Mouse (Mus musculus): ENCODE measurements at regions not wholly inside any gene's neighbourhood (a gene's known extent, or its start where the extent isn't known, plus 50 kb on each side); places are given as distances from the start of the nearest gene placed in this dataset.
A peak's percentile ranks its signal among the peaks of the same experiment; 100 is the strongest.
"Not testable (repeated sequence)": the region's sequence is repeated elsewhere in the genome, so short reads cannot be mapped to it uniquely, and the experiment has no call there.

DNA sequence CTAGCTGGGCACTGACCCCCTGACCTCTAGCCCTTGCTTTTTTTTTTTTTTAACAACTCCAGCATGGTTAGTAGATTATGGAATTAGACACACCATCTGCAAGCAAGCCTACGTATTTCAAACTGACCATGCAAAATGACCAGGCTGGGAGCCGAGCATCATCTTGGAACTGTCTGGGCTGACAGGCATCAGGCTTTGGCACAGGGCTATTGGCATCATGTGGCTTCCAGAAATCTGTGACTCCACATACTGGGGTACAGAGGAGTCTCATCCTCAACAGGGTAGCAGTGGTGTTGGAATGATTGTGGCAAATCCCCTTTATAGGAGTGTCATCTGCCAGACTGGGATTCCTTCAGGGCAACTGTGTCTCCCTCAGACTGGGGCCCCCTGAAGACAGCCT, 152.7 kb upstream of the Mocs1 start:
- no peak for ATAC-seq (ENCODE audit: insufficient number of reproducible peaks, low FRiP score, low TSS enrichment)

DNA sequence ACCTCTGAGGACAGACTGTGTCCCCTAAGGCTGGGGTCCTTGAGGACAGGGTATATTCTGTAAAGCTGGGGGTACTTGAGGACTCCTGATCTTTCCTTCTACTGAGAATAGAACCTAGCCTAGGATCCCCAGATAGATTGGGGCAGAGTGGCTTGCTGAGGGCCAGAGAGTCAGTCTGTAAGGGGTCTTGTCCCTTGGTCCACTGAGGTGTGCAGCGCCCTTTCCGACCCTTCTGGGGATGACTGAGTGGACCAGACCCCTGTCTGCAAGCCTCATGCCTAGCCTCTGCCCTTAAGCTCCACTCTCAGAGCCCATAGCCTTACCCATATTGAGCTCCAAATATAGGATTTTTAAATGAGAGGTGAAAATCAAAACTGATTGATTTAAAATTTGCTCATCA, 152.2 kb upstream of the Mocs1 start:
- ATAC-seq (ENCODE audit: insufficient number of reproducible peaks, low FRiP score, low TSS enrichment) = no peak

DNA sequence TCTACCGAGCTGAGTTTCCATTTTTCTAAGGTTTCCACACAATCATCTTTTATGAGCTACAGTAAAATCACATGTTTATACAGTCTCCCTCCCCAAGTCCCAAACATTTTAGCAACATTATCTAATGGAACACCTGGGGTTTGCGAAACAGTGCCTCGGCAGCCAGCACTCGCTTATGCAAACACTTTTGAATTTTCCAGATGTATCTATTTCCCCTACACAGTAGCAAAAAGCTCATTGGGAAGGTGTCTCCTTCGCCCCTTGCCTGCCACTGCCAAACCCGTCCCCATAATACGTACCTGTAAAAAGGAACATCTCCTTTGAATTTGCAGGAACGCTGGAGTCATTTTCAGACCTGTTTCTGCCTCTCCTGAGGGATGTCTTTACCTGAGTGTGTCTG, 149.6 kb upstream of the Mocs1 start:
- no peak for ATAC-seq (ENCODE audit: insufficient number of reproducible peaks, low FRiP score, low TSS enrichment)

DNA sequence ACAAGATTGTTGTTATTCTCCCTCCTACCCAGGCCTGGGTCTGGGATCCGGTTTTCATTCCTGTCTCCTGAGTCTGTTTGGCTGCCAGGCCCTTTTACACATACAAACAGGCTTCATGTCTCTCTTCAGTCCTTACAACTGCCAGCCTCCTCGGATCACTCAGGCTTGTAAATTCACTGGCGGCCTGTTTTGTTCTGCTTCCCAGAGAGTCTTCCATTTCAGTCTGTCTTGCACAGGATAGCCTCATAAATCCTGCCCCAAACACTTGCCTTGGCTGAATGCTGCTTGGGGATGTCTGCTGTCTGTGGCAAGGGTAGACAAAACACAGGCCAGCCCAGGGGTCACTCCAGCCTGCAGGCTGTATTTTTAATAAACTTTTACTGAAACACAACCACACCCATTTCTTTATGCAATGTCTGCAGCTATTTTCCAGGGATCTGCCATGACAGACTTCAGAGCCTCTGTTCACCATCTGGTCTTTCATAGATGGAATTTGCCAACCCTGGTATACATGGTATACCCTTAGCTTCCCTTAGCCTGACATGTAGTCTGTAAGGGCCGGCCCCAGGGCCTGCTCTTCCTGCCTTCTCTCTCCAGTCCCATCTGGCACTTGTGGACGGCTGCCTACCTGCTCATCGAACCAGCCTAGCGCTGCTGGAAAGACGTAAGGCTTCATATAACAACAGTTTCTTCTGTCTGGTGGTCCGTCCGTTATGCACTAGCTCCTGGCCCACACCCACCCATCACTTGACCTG, 149.0 kb upstream of the Mocs1 start:
- ATAC-seq (ENCODE audit: insufficient number of reproducible peaks, low FRiP score, low TSS enrichment) = no peak

DNA sequence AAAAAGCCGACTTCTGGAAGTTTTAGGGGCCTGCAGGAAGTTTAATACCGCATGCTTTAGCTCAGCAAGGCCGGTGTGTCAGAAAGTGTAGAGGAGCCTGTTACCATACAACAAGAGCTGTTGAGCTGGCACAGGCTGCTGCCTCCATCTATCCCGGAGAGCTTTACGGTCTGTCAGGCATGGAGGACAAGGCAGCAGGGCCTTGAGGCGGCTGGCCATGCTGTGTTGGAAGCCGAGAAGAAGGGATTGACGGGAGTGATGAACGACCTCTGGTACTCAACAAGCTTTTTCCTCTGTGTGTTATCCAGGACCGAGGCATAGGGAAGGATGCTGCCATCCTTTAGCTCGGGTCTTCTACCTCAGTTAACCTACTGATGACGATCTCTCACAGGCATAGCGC, 146.8 kb upstream of the Mocs1 start:
- no peak for ATAC-seq (ENCODE audit: insufficient number of reproducible peaks, low FRiP score, low TSS enrichment)

DNA sequence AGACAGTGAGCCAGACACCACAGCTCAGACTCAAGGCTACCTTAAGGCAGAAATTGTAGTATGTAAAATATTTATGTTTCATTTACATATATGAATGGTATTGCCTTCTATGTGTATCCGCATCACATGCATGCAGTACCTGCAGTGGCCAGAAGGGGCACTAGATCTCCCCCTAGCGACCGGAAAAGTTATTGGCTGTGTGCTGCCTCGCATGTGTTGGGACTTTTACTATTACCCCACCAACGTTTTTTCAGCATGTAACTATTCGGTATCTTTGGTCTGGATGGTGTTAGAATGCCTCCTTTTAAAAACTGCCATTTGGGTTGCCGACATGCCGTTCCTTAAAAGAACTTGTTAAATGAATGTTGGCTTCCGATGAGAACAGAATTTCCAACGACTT, 145.7 kb upstream of the Mocs1 start:
- ATAC-seq (ENCODE audit: insufficient number of reproducible peaks, low FRiP score, low TSS enrichment) = no peak

DNA sequence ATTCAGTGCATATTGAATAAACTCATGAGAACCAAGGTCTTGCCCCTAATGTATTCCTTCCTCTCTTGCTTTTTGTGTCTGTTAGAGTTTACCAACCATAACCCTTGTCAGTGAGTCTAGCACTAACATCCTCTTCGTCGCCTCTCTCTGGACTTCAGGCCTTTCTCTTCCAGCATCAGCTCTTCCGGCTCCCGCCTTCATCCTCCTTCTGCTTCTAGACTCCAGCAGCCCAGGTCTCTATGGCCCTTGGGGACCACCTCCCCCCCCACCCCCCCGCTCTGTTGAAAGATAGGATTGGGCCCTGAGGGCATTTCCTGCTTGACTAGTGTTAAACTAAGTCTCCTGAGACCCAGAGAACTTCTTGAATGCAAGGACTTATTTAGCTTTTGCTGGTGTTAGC, 144.7 kb upstream of the Mocs1 start:
- no peak for ATAC-seq (ENCODE audit: insufficient number of reproducible peaks, low FRiP score, low TSS enrichment)

DNA sequence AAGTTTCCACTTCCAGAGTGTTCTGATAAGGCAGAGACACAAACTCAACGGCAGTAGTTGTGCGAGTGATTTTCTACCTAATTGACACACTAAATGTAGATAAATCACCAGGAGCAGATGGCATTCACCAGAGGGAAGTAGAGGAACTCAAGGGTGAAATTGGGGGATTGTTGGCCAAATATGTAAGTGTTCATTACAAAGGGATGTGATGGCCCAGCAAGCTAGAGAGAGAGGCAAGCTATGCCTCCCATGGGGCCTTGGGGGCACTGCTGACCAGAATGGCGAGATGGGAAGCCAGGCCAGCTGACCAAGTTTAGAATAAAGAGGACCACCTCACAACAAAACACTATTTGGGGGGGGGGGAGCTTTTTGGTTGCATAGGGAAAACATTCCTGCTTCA, 136.5 kb upstream of the Mocs1 start:
- peak; percentile 31; the same call in 1 of the 2 replicates for ATAC-seq (ENCODE audit: insufficient number of reproducible peaks, low FRiP score, low TSS enrichment)

DNA sequence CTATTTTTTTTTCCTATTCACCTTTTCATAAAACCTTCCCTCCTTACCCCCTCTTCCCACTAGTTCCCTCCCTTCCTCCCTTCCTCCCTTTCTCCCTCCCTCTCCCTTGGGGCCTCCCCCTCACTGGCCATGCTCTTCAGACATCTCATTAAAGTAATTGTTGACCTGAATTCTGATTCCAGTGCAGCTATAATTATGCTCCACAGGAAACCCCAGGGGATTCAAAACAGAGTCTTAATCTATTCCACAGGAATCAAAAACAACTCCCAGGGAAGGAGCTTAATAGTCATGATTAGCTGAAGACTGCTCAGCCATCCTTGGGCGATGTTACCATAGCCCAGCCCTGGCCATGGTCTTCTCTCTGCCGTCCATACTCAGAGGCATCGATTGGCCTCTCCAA, 123.7 kb upstream of the Mocs1 start:
- no peak for ATAC-seq (ENCODE audit: insufficient number of reproducible peaks, low FRiP score, low TSS enrichment)

DNA sequence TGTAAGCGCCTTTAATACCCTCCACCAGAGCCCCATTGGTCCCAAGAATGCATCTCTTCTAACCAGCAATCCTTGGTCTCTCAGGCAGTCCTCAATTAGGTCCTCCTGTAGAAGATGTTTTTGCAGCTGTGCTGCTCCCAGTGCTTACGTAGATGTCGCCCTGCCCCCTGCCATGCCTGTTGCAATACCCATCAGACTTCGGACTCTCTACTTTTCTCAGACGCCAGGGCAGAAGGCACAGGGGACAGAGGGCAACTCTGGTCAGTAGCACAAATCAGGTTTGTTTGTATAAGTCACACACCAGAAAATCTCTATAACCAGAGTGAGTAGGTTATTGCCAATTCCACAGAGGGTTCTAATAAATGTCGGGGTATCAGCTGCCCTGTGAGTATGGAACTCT, 123.0 kb upstream of the Mocs1 start:
- ATAC-seq (ENCODE audit: insufficient number of reproducible peaks, low FRiP score, low TSS enrichment) = no peak

DNA sequence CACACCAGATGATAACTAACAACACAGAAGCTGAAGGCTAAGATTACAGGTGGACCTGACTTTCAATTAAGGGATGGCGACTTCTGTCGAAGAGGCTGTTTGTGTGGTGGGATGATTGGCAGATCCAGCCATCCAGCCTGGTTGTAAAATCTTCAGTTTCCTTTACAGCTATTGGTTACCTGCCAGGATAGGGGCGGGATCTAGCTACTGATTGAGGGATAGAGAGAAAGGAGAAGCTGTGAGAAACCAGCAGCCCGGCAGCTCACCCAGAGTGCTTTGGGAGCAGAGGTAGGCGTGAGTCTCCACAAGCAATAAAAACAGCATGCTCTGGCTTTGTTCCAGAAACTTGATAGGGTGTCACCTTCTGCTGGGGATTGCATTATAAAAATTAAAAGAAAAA, 119.1 kb upstream of the Mocs1 start:
- no peak for ATAC-seq (ENCODE audit: insufficient number of reproducible peaks, low FRiP score, low TSS enrichment)

DNA sequence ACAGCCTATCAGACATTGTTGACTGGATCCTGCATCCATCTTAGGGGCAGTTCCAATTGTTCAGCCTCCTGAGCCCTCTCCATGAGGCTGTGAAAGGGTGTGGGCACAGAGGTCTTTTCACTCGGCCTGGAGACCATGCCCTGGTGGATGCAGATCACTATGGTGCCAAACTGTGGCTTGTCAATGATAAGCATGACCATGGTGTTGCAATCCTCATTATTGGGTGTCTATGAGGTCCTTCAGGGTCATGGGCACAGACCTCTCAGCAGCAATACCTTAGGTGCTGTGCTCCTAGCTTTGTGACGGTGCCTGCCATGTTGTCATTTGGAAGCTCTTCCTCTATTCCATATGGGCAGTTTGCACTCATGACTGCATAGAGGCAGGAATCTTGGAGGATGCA, 114.0 kb upstream of the Mocs1 start:
- no peak for ATAC-seq (ENCODE audit: insufficient number of reproducible peaks, low FRiP score, low TSS enrichment)

DNA sequence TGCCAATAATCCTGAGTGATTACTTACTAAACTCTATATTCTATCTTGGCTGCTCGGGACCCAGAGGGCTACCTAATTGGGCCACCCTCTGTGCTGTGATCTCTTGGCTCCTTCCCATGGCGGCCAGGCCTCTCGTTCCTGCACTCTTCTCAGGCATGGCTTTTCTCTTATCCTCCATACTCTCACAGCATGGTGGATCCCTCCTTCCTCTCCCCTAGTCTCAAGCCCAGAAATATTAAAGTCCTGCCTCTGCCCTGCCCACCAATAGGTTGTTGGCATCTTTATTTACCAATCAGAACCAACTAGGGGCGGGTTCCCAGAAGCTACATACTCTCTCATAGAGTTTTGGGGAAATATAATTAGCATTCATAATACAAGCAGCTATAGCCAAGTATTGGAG, 100.6 kb upstream of the Mocs1 start:
- no peak for ATAC-seq (ENCODE audit: insufficient number of reproducible peaks, low FRiP score, low TSS enrichment)

DNA sequence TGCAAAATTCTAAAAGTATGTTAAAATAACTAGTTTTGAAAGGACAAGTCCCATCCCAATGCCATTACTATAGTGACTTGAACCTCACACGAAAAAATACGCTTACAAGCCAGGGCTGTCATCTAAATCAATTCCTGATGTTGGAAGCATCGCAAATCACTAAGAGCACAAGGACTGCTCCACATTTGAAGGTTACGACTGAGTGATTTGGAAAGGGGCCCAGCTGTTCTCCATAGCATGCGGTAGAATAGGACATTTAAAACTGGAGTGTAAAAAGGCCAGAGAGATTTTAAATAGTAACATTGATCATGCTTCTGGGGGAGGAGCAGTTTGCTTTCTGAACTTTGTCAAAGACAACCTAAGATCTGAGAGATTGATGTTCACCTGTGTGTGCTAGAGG, 92.8 kb upstream of the Mocs1 start:
- ATAC-seq (ENCODE audit: insufficient number of reproducible peaks, low FRiP score, low TSS enrichment) = no peak

DNA sequence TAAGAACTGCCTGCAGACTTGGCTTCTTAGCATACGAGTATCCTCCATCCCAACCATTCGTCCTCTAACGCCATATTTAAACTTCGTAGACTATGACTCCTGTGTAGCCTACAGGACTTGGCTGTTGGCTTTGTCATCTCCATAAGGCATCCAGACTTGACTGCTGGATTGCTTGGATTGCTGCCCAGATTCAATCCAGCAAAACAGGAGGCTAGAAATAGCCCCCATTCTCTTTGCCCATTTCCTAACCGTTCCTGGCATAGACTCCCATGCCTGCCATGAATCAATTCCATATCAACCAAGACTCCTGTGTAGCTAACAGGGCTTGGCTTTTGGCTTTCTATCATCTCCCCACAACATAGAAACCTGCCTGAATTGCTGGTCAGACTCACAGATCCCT, 90.3 kb upstream of the Mocs1 start:
- no peak for ATAC-seq (ENCODE audit: insufficient number of reproducible peaks, low FRiP score, low TSS enrichment)

DNA sequence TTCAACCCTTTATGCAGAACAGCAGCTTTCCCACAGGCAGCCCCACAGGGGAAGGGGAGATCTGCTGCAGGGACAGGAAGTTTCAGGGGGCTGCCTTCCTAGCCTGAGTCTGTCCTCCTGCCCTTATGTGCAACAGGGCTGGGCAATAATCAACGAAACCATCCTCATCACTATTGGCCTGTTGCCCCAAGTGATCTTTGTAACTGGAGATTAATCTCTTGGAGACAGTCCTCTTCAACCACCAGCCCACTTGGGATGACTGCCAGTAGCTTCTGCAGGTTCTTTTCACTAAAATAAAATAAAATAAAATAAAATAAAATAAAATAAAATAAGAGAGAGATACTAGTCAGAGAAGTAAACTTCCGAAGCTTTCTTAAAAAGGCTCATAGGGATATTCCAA, 85.5 kb upstream of the Mocs1 start:
- no peak for ATAC-seq (ENCODE audit: insufficient number of reproducible peaks, low FRiP score, low TSS enrichment)

DNA sequence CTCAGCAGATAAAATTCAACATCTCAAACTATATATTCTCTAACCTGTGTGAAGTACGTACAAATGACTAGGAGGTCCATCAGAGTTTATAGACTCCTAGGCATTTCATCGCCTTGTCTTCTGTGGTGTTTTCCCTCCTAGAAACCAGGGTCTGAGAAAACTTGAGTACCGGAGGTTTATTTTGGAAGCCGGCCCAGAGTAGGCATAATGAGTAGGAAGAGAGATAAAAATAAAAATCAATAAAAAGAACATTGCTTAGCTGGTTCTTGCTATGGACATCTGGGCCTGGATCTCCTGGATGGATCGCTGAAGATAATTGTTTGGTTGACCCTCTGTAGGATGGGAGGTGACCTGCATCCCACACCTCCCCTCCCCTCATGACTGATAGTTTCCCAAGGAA, 81.5 kb upstream of the Mocs1 start:
- no peak for ATAC-seq (ENCODE audit: insufficient number of reproducible peaks, low FRiP score, low TSS enrichment)

DNA sequence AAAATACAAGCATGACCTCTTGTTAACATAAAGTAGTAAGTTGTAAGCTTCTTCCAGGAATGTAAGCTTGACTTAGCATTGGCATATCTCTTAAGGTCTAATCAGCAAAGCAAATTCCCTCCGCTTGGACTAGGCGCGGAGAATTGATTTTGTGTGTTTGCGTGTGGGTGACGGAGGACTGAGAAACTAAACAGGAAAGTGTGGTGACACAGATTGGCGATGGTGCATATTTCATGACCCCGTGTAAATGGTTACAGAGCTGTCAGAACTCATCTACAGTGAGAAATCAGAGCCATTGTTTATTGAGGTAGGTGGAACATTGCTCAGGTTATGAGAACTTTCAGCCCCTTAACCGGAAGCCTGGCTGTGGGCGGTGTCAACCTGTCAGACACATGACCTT, 78.8 kb upstream of the Mocs1 start:
- ATAC-seq (ENCODE audit: insufficient number of reproducible peaks, low FRiP score, low TSS enrichment) = no peak

DNA sequence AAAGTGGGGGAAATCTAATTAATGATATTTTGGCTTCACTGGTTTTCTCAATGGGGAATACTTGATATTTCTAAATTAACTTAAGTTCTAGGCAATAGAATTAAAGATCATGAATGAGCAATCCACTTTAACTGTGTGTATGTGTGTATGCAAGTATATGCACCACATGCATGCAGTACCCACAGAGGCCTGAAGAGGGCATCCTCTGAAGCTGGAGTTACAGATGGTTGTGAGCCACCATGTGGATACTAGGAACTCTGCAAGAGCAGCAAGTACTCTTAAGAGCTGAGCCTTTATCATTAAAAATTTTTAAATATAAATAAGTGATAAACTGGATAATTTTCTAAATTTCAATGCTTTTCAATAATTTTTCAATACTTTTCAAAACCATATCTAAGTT, 69.0 kb upstream of the Mocs1 start:
- no peak for ATAC-seq (ENCODE audit: insufficient number of reproducible peaks, low FRiP score, low TSS enrichment)

DNA sequence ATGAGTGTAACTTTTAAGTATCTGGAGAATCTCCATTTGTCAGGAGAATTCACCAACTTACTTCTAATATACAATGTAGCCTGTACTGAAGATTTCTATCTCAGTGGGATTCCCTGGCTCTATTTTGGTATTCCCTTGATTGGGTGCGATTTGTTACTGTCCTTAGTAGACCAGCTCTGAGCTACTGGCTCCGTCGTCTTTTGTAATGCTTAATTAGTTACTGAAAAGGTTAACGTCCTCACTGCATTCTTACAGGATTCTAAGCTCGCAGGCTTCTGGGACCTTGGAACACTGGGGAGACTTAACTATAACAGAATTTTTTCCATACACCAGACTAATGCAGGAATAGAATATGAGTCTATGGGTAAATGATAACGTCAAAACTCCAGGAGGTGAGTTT, 67.9 kb upstream of the Mocs1 start:
- not testable (repeated sequence) for ATAC-seq (ENCODE audit: insufficient number of reproducible peaks, low FRiP score, low TSS enrichment)

DNA sequence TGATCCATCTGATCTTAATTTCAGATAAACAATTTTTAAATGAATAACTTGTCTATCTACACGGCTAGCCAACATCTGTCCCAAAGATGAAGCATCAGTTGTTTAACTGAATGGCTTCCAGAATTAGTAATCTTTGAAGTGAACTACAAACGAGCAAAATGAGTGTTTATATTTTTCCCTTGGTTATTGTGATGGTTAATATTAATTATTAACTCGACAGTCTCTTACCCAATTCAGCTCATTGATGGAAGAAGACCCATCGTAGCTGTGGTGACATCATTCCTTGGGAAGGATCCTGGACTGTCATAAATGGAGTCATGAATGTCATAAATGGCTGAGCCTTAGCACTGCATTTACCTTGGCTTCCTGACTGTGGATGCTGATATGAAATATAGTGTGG, 60.4 kb upstream of the Mocs1 start:
- no peak for ATAC-seq (ENCODE audit: insufficient number of reproducible peaks, low FRiP score, low TSS enrichment)

DNA sequence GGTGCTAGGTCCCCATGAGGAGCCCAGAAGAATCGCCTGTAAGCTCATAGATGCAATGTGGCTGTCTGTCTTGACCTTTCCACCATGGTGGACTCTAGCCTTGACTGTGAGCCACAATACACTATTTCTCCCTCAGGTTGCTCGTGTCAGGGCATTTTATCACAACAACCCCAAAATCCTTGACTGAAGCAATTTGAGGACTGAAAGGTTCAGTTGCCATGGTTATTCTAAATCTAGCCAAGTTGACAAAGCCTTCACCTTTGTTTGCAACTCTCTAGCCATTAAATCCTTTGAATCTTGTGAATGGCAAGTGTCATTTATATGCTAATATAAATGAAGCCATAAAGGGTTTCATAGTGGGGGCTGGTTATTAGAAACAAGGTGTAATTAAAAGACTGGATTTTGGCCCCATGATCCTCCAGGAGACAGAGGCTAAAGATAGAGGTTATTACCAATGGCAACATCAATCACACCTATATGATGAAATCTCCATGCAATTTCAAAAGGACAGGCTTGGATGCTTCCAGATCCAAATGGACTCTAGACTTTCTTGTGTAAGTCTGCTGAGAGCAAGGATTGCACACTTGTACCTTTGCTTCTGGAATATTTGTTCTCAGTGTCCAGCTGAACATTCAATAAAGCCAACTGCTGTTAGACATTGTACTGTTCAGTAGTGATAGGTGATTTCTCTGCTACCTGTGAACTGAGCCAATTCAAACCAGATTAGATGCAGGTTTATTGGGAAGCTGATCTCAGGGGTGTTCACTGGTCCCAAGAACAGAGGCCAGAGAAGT, 59.5 kb upstream of the Mocs1 start:
- no peak for ATAC-seq (ENCODE audit: insufficient number of reproducible peaks, low FRiP score, low TSS enrichment)

Measured in cerebellum, adult (tissue).